ENCODE assay signal across 8 mouse cellular contexts in the genomic region with DNA sequence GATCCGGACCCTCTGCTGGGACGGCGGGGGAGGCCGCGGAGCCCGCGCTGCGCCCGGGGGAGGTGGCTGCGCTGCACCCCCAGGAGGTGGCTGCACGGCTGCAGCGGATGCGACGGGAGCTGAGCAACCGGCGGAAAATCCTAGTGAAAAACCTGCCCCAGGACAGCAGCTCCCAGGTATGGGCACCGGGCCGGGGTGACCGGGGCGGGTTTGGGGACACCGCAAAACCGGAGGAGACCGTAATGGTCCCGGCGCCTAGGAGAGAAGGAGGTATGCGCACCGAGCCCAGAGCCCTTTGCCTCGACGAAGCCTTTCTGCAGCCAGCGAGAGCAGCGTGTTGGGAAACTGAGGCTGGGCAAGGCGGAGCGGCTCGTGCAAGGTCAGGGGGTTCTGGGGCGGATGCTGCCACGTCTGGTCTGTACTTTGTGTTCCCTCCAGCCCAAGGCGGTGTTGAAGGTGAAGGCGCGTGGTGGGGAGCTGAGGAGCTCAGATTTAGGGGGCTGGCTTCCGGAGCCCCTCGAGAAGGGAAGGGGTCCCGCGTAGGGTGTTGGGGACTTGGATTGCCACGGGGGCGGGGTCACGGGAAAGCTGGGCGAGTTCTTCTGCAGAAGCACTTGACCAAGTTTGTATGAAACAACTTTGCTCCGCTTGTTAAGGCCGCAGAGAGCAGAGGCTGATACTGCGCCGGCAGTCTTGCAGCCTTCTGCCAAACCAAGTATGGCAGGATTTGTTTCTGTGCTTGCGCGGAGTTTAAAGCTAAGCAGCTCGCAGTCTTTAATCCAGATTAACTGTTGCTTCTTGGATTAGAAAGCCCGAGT. TPM values are rescaled to one million over a fixed set of nuclear protein-coding genes. Genes with fewer than 3 reads are reported as not detected.
DNase-seq lines count a peak whose midpoint lies in the region; ATAC-seq lines count a peak whose summit lies in the region.

No protein-coding gene starts in this region.

- peaks cover 8% of the 10 kb centered on the region; the same call in 1 of the 2 replicates for H3K27me3 ChIP-seq in hindbrain, embryonic 13.5 days

- H3K4me3 ChIP-seq in hindbrain, embryonic 13.5 days = peak overlapping the region; percentile 81

- no peaks in the 10 kb centered on the region for H3K9me3 ChIP-seq in hindbrain, embryonic 13.5 days

- no peak overlapping the region for H3K27ac ChIP-seq in hindbrain, embryonic 13.5 days

- H3K36me3 ChIP-seq in hindbrain, embryonic 13.5 days = no peaks in the 10 kb centered on the region

- intact Hi-C loops in left cerebral cortex, postnatal 36 days (cut with DNase I) = loop anchor here (2.0 kb wide), 1 partner anchor 33 kb away; no protein-coding TSS in a partner anchor

- H3K9ac ChIP-seq in hindbrain, embryonic 13.5 days = peak overlapping the region; percentile 86

- DNase-seq in T-cell, adult 2 months (ENCODE audit: low spot score) = peak; percentile 9
- DNase-seq in cerebellum, adult 8-10 months = peak; percentile 3
- peak; percentile 33 for DNase-seq in forelimb bud, embryonic 11.5 days (ENCODE audit: low read depth, low spot score)
- DNase-seq in left cerebral cortex, postnatal 36 days (ENCODE audit: low spot score in 2 of 2) = peak; percentile 22 to 50
- DNase-seq in mesoderm, embryonic 11.5 days (ENCODE audit: low read depth, low spot score) = peak; percentile 46
- peak; percentile 32 for DNase-seq in right cerebral cortex, postnatal 4 days
- no peak for DNase-seq in MN1 (ENCODE audit: low spot score)

- H3K4me1 ChIP-seq in hindbrain, embryonic 13.5 days (replicated peaks) = peaks cover 9% of the 10 kb centered on the region

- peak overlapping the region; percentile 94 for H3K4me2 ChIP-seq in hindbrain, embryonic 13.5 days

- ATAC-seq in hindbrain, embryonic 13.5 days (ENCODE audit: low FRiP score) = peak; percentile 84

- whole genome bisulfite sequencing in hindbrain, embryonic 13.5 days = under 1% methylated on average over 55 of the region's 55 CpGs

RNA-seq across cellular contexts. Expression of a gene that starts 0.6 kb away (rescaled TPM):
- polyA plus RNA-seq in hindbrain, embryonic 13.5 days (2015; fragmentation: Nextera tagmentation; extraction: Ambion mirVana) = 5.0 and 5.9 TPM in 2 replicates
- 10 to 100 TPM; 16.7 to 21.5 TPM for total RNA-seq in left cerebral cortex, postnatal 36 days (2021)

RNA-seq across cellular contexts. Expression of a gene that starts 48.9 kb away (rescaled TPM):
- polyA plus RNA-seq in hindbrain, embryonic 13.5 days (2015; fragmentation: Nextera tagmentation; extraction: Ambion mirVana) = not detected in 2 replicates
- total RNA-seq in left cerebral cortex, postnatal 36 days (2021) = not detected
